Mouse (Mus musculus) liver, adult 2 months (tissue): ENCODE data around the gene Spout1.

ENCODE experiments used
- CTCF ChIP-seq: fragments of 200-500 bp; IDR thresholded peaks from 2 replicates; pipeline ENCODE4 v1.5.1; 2011; ENCODE audit warnings: low read depth, low read length, control low read depth
- POLR2A ChIP-seq: fragments of 200-500 bp; IDR thresholded peaks from 2 replicates; pipeline ENCODE4 v1.6.1; 2011; ENCODE audit warnings: low read length, control low read depth; ENCODE audit not compliant: insufficient read depth; ENCODE audit errors: extremely low read depth

DNA sequence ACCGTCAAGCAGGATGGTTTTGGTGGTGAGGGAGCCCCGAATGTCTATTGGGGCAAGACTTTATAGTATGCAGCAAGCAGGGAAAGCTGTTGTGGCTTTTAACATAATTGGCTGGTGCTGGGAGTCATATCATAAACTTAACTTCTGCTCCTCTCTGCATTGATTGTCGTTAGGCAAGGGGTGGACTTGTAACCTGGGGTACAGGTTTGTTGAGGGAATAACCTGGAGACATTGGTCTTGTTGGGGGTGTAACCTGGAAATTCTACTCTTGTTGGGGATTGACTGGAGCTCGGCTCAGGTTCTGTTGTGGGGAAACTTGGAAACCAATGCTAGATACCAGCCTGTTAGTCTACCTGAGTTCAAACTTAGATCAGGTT is 33.9 kb upstream of the Spout1 start:
- TF ChIP-seq POLR2A (no peak), CTCF (no peak)
